Mouse (Mus musculus) embryonic facial prominence, embryonic 14.5 days (tissue): ENCODE results near the gene Cep41. TPM values are rescaled to one million over a fixed set of nuclear protein-coding genes. Genes with fewer than 3 reads are reported as not detected.
A peak's percentile ranks its signal among the peaks of the same experiment; 100 is the strongest.

Experiments
- ATAC-seq: fragments of 200-750 bp; cut with Nextera tagmentation; 2 replicates; pipeline ENCODE4 v1.8.0; 2017; ENCODE audit warnings: low read depth, moderate number of reproducible peaks, moderate TSS enrichment
- DNase-seq: peaks from one replicate; pipeline ENCODE4 v3.0.0-alpha.2; 2015; ENCODE audit warnings: low spot score
- H3K27ac ChIP-seq: fragments of 300-500 bp; sonication (generic); replicated peaks from 2 replicates; pipeline ENCODE4 v1.5.1; 2014; ENCODE audit warnings: low read depth, mild to moderate bottlenecking, low read length, moderate library complexity
- H3K27me3 ChIP-seq: fragments of 300-500 bp; sonication (generic); replicated peaks from 2 replicates; pipeline ENCODE4 v1.6.1; 2014; ENCODE audit warnings: low read length; ENCODE audit not compliant: control insufficient read depth, insufficient read depth
- H3K36me3 ChIP-seq: fragments of 300-500 bp; sonication (generic); 2 replicates; pipeline ENCODE4 v1.6.1; 2014; ENCODE audit warnings: low read length, mixed read lengths; ENCODE audit not compliant: control insufficient read depth, insufficient read depth
- H3K4me1 ChIP-seq: fragments of 300-500 bp; sonication (generic); 2 replicates; pipeline ENCODE4 v1.6.1; 2014; ENCODE audit warnings: antibody characterized with exemption, low read length; ENCODE audit not compliant: control insufficient read depth, insufficient read depth
- H3K4me2 ChIP-seq: fragments of 300-500 bp; sonication (generic); 2 replicates; pipeline ENCODE4 v1.6.1; 2014; ENCODE audit warnings: low read depth, mild to moderate bottlenecking, low read length, moderate library complexity, mixed read lengths
- H3K4me3 ChIP-seq: fragments of 300-500 bp; sonication (generic); 2 replicates; pipeline ENCODE4 v1.5.1; 2014; ENCODE audit warnings: low read depth, mild to moderate bottlenecking, low read length
- H3K9ac ChIP-seq: fragments of 300-500 bp; sonication (generic); 2 replicates; pipeline ENCODE4 v1.6.1; 2014; ENCODE audit warnings: low read depth, mild to moderate bottlenecking, low read length, moderate library complexity, mixed read lengths
- H3K9me3 ChIP-seq: fragments of 300-500 bp; sonication (generic); 2 replicates; pipeline ENCODE4 v1.6.1; 2016; ENCODE audit warnings: low read length; ENCODE audit not compliant: control insufficient read depth
- WGBS: fragments of 180-500 bp; shearing (Covaris S2); extraction: QIAGEN DNeasy Blood & Tissue Kit; methylation state at CpG from one replicate; pipeline ENCODE4 v1.1.7; 2014; 5-methylcytosine and 5-hydroxymethylcytosine counted together
- polyA plus RNA-seq: library from polyadenylated mRNA; unstranded; fragments of >200 nt; fragmentation: Nextera tagmentation; extraction: Ambion mirVana; gene quantifications from 2 replicates; pipeline ENCODE4 v1.2.1, GENCODE M21; 2014

The Cep41 gene
- polyA plus RNA-seq, 1 experiment from 2014 or later: 38.6 TPM

GRCm38 (mm10) chr6:30620591-30620990 is 73.0 kb downstream of the Cep41 start:
- H3K27me3 ChIP-seq: no peaks in the 10 kb centered on the region
- no peak for ATAC-seq
- no peaks in the 10 kb centered on the region for H3K36me3 ChIP-seq
- H3K9me3 ChIP-seq: no peaks in the 10 kb centered on the region
- peak overlapping the region; percentile 56 for H3K27ac ChIP-seq
- H3K4me2 ChIP-seq: no peak overlapping the region
- DNase-seq: no peak
- no peak overlapping the region for H3K9ac ChIP-seq
- H3K4me1 ChIP-seq: peaks cover 33% of the 10 kb centered on the region
- WGBS: 78% methylated on average over 4 of the region's 4 CpGs
- no peak overlapping the region for H3K4me3 ChIP-seq

GRCm38 (mm10) chr6:30619606-30620005 is 73.9 kb downstream of the Cep41 start:
- 0 out of 2 replicates have a peak overlapping the region, but pooled peaks have one; percentile 94 for H3K27ac ChIP-seq
- H3K4me3 ChIP-seq: no peak overlapping the region
- H3K4me2 ChIP-seq: no peak overlapping the region
- no peaks in the 10 kb centered on the region for H3K36me3 ChIP-seq
- peaks cover 39% of the 10 kb centered on the region for H3K4me1 ChIP-seq
- no peak overlapping the region for H3K9ac ChIP-seq
- H3K9me3 ChIP-seq: no peaks in the 10 kb centered on the region
- 76% methylated on average over 5 of the region's 5 CpGs for WGBS
- no peak for DNase-seq
- ATAC-seq: no peak
- no peaks in the 10 kb centered on the region for H3K27me3 ChIP-seq

GRCm38 (mm10) chr6:30618735-30619134 is 74.8 kb downstream of the Cep41 start:
- Histone ChIP-seq H3K27me3 (no peaks in the 10 kb centered on the region), H3K9me3 (no peaks in the 10 kb centered on the region), H3K4me3 (no peak overlapping the region), H3K4me1 (peaks cover 39% of the 10 kb centered on the region), H3K9ac (peak overlapping the region; percentile 5; the same call in 1 of the 2 replicates), H3K27ac (peak overlapping the region; percentile 94), H3K36me3 (no peaks in the 10 kb centered on the region), H3K4me2 (no peak overlapping the region)
- ATAC-seq (no peak), DNase-seq (no peak)
- WGBS: 45% methylated on average over 6 of the region's 6 CpGs

GRCm38 (mm10) chr6:30617959-30618590 is 75.5 kb downstream of the Cep41 start:
- Histone ChIP-seq H3K36me3 (no peaks in the 10 kb centered on the region), H3K4me1 (peaks cover 39% of the 10 kb centered on the region), H3K27ac (peak overlapping the region; percentile 94), H3K4me3 (peak overlapping the region; percentile 5; the same call in 1 of the 2 replicates), H3K4me2 (peak overlapping the region; percentile 40), H3K27me3 (no peaks in the 10 kb centered on the region), H3K9me3 (no peaks in the 10 kb centered on the region), H3K9ac (peak overlapping the region; percentile 30)
- WGBS: 11% methylated on average over 18 of the region's 18 CpGs
- peak; percentile 73 for ATAC-seq
- DNase-seq: peak; percentile 89

GRCm38 (mm10) chr6:30617020-30617958 is 76.3 kb downstream of the Cep41 start:
- 4% methylated on average over 12 of the region's 13 CpGs for WGBS
- no peaks in the 10 kb centered on the region for H3K27me3 ChIP-seq
- H3K27ac ChIP-seq: peak overlapping the region; percentile 94
- ATAC-seq (peak; percentile 34), DNase-seq (peak; percentile 79)
- peak overlapping the region; percentile 40 for H3K4me2 ChIP-seq
- H3K4me1 ChIP-seq: peaks cover 39% of the 10 kb centered on the region
- H3K9ac ChIP-seq: peak overlapping the region; percentile 51
- H3K4me3 ChIP-seq: peak overlapping the region; percentile 5; the same call in 1 of the 2 replicates
- H3K9me3 ChIP-seq: no peaks in the 10 kb centered on the region
- H3K36me3 ChIP-seq: no peaks in the 10 kb centered on the region

GRCm38 (mm10) chr6:30616491-30616941 is 77.0 kb downstream of the Cep41 start:
- no peak overlapping the region for H3K4me3 ChIP-seq
- peak overlapping the region; percentile 94 for H3K27ac ChIP-seq
- H3K9me3 ChIP-seq: no peaks in the 10 kb centered on the region
- WGBS: 6% methylated on average over 8 of the region's 8 CpGs
- H3K9ac ChIP-seq: peak overlapping the region; percentile 51; the same call in 1 of the 2 replicates
- DNase-seq (peak; percentile 87), ATAC-seq (peak; percentile 70)
- H3K4me1 ChIP-seq: peaks cover 39% of the 10 kb centered on the region
- H3K36me3 ChIP-seq: no peaks in the 10 kb centered on the region
- no peaks in the 10 kb centered on the region for H3K27me3 ChIP-seq
- peak overlapping the region; percentile 40 for H3K4me2 ChIP-seq

- no peak overlapping the region for H3K4me2 ChIP-seq
- no peak overlapping the region for H3K4me3 ChIP-seq
- no peak for ATAC-seq
- peak overlapping the region; percentile 79 for H3K27ac ChIP-seq
- no peaks in the 10 kb centered on the region for H3K9me3 ChIP-seq
- DNase-seq: no peak
- no peaks in the 10 kb centered on the region for H3K36me3 ChIP-seq
- H3K9ac ChIP-seq: no peak overlapping the region
- WGBS: 31% methylated on average over 4 of the region's 4 CpGs
- peaks cover 39% of the 10 kb centered on the region for H3K4me1 ChIP-seq
- no peaks in the 10 kb centered on the region for H3K27me3 ChIP-seq
Measured at GRCm38 (mm10) chr6:30615741-30616140, 77.8 kb downstream of the Cep41 start.

- Histone ChIP-seq H3K4me2 (no peak overlapping the region), H3K4me1 (peaks cover 39% of the 10 kb centered on the region), H3K36me3 (no peaks in the 10 kb centered on the region), H3K27me3 (no peaks in the 10 kb centered on the region), H3K4me3 (no peak overlapping the region), H3K9ac (no peak overlapping the region), H3K27ac (0 out of 2 replicates have a peak overlapping the region, but pooled peaks have one; percentile 1), H3K9me3 (no peaks in the 10 kb centered on the region)
- DNase-seq (peak; percentile 75), ATAC-seq (no peak)
- 60% methylated on average over 6 of the region's 6 CpGs for whole genome bisulfite sequencing
Measured at GRCm38 (mm10) chr6:30614251-30614650, 79.3 kb downstream of the Cep41 start.
